Mouse (Mus musculus) liver, embryonic 14.5 days (tissue): ENCODE data around the gene Smim5.

ENCODE experiments used
- CTCF ChIP-seq: IDR thresholded peaks from 2 replicates; pipeline ENCODE4 v1.5.1; 2016; ENCODE audit warnings: antibody characterized with exemption, low read depth, control low read depth
- EP300 ChIP-seq: IDR thresholded peaks from 2 replicates; pipeline ENCODE4 v1.6.1; 2016; ENCODE audit warnings: antibody characterized with exemption, low read depth

DNA sequence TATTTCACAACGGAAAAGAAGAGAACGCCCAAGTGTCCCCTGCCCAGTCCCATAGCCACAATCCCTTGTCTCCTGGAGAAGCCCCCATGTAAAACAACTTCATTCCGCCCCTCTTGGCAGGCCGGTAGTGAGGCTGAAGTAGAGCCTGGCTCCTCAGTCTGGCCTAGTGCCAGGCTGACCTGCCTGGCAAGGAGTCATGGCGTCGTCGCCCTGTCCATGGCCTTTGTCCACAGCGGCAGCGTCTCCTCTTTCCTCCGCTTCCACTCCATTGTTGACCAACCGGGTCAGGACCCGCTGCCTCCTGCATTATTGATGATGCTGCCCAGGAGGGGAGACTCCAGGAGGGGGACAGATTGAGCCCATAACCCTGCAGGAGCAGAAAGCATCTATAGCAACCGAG, 41.8 kb upstream of the Smim5 start:
- TF ChIP-seq EP300 (no peak), CTCF (no peak)
